ENCODE assay signal across 18 mouse cellular contexts in genomic region chr4:134758367-134758766, GRCm38 (mm10). TPM values are rescaled to one million over a fixed set of nuclear protein-coding genes. Genes with fewer than 3 reads are reported as not detected.
DNase-seq lines count a peak whose midpoint lies in the region; ATAC-seq lines count a peak whose summit lies in the region.
"Had no signal": no experiment of that assay in that cellular context is flagged by ENCODE, and none has a peak within 500 bp of the region (broad histone marks: within the 10 kb centered on the region; RNA-seq: fewer than 3 reads in every experiment).

No protein-coding gene starts in this region.

- no peaks in the 10 kb centered on the region for H3K27me3 ChIP-seq in heart, embryonic 16.5 days (ENCODE audit: control insufficient read depth, insufficient read depth, low read length)
- H3K27me3 ChIP-seq: hindbrain, embryonic 15.5 days had no signal

- H3K27ac ChIP-seq in heart, embryonic 16.5 days (ENCODE audit: low read length) = peak overlapping the region; percentile 14; the same call in 1 of the 2 replicates
- H3K27ac ChIP-seq: embryonic facial prominence, embryonic 12.5 days; hindbrain, embryonic 15.5 days had no signal

- WGBS in heart, embryonic 16.5 days = 68% methylated on average over 4 of the region's 4 CpGs

- no peak overlapping the region for H3K4me2 ChIP-seq in heart, embryonic 16.5 days (ENCODE audit: low read depth, low read length)
- H3K4me2 ChIP-seq: embryonic facial prominence, embryonic 12.5 days; hindbrain, embryonic 15.5 days; lung, embryonic 14.5 days had no signal

- DNase-seq in adrenal gland, postnatal 10 days = peak; percentile 38
- DNase-seq in adrenal gland, adult 8-10 months = no peak
- no peak for DNase-seq in heart, adult 9 months (ENCODE audit: low spot score in 2 of 2)
- peak; percentile 57 for DNase-seq in 3134 (ENCODE audit: extremely low read depth, insufficient read length, low spot score)
- no peak for DNase-seq in embryo, embryonic 10.5 days (ENCODE audit: low spot score)
- DNase-seq: B cell, adult 2 months; cerebellum, adult 11-12 months; cerebellum, postnatal 36 days; kidney, adult 18-20 months; layer of hippocampus, postnatal 36 days; lung, embryonic 14.5 days; thymus, postnatal 36 days had no signal

- no peak overlapping the region for H3K9ac ChIP-seq in heart, embryonic 16.5 days (ENCODE audit: low read length)
- H3K9ac ChIP-seq: embryonic facial prominence, embryonic 12.5 days; hindbrain, embryonic 15.5 days; lung, embryonic 14.5 days had no signal

- peaks cover 51% of the 10 kb centered on the region for H3K4me1 ChIP-seq in heart, embryonic 16.5 days (ENCODE audit: control insufficient read depth, insufficient read depth, low read length)

- H3K36me3 ChIP-seq in heart, embryonic 16.5 days (ENCODE audit: control insufficient read depth, insufficient read depth) = no peaks in the 10 kb centered on the region
- H3K36me3 ChIP-seq: hindbrain, embryonic 15.5 days had no signal

- H3K9me3 ChIP-seq in heart, embryonic 16.5 days (replicated peaks; ENCODE audit: control insufficient read depth, low read length) = no peaks in the 10 kb centered on the region
- H3K9me3 ChIP-seq: embryonic facial prominence, embryonic 12.5 days; hindbrain, embryonic 15.5 days had no signal

- H3K4me3 ChIP-seq in heart, embryonic 16.5 days (ENCODE audit: low read length) = no peak overlapping the region
- H3K4me3 ChIP-seq: embryonic facial prominence, embryonic 12.5 days; hindbrain, embryonic 15.5 days had no signal

- ATAC-seq in heart, embryonic 16.5 days (replicated peaks; ENCODE audit: extremely low read depth, insufficient read depth, low FRiP score) = no peak
- ATAC-seq in granulocyte monocyte progenitor cell, adult 5-6 weeks (replicated peaks; ENCODE audit: poor library complexity, severe bottlenecking) = 0 out of 2 replicates have a peak, but pooled peaks have one; percentile 3
- no peak for ATAC-seq in frontal cortex, adult (ENCODE audit: low TSS enrichment)
- ATAC-seq: midbrain, embryonic 16.5 days had no signal

RNA-seq across cellular contexts. Expression of gene Ldlrap1, which starts 9.5 kb away (rescaled TPM):
- total RNA-seq in adrenal gland, postnatal 10 days (2021) = 10 to 100 TPM; 37.3 to 48.9 TPM
- 10 to 100 TPM; 46.7 to 49.4 (median 48.4) TPM for total RNA-seq in adrenal gland, adult 8-10 months (2022)
- 14.7 and 15.8 TPM in 2 replicates for polyA plus RNA-seq in heart, embryonic 16.5 days (2015; fragmentation: Nextera tagmentation; extraction: Ambion mirVana)
- total RNA-seq in granulocyte monocyte progenitor cell, adult 5-6 weeks (2014; fragmentation: Nextera tagmentation) = 28.4 and 30.6 TPM in 2 replicates
- 10.1 and 10.2 TPM in 2 replicates for total RNA-seq in granulocyte monocyte progenitor cell, adult 5-6 weeks (2017)

RNA-seq across cellular contexts. Expression of gene Man1c1, which starts 54.3 kb away (rescaled TPM):
- 10 to 100 TPM; 21.3 TPM for total RNA-seq in adrenal gland, postnatal 10 days (2021)
- 10 to 100 TPM; 15.3 to 41.3 (median 29.9) TPM for total RNA-seq in adrenal gland, adult 8-10 months (2022)
- polyA plus RNA-seq in heart, embryonic 16.5 days (2015; fragmentation: Nextera tagmentation; extraction: Ambion mirVana) = 4.4 and 5.1 TPM in 2 replicates
- total RNA-seq in granulocyte monocyte progenitor cell, adult 5-6 weeks (2014; fragmentation: Nextera tagmentation) = 9.5 and 11.6 TPM in 2 replicates
- total RNA-seq in granulocyte monocyte progenitor cell, adult 5-6 weeks (2017) = 4.8 and 5.1 TPM in 2 replicates

Comparison
In these comparisons a context has a peak if more than half of its experiments do, and no peak if none do; other contexts are left out.
1. DNase-seq: peak in adrenal gland, postnatal 10 days (single experiment) and 3134 (single experiment); none in adrenal gland, adult 8-10 months (single experiment), heart, adult 9 months (0 of 2) and embryo, embryonic 10.5 days (single experiment).